Mouse (Mus musculus) limb, embryonic 10.5 days (tissue): ENCODE measurements around the gene R3hdm4. TPM values are rescaled to one million over a fixed set of nuclear protein-coding genes. Genes with fewer than 3 reads are reported as not detected.
A peak's percentile ranks its signal among the peaks of the same experiment; 100 is the strongest.

ENCODE experiments used
- DNase-seq: peaks from one replicate; pipeline ENCODE4 v3.0.0-alpha.2; 2017; ENCODE audit warnings: low spot score
- H3K27ac ChIP-seq: fragments of 300-500 bp; sonication (generic); 2 replicates; pipeline ENCODE4 v1.5.1; 2016; ENCODE audit warnings: mild to moderate bottlenecking
- H3K27me3 ChIP-seq: fragments of 300-500 bp; sonication (generic); 2 replicates; pipeline ENCODE4 v1.6.1; 2016; ENCODE audit warnings: low read depth, mild to moderate bottlenecking; ENCODE audit not compliant: poor library complexity, severe bottlenecking
- H3K36me3 ChIP-seq: fragments of 300-500 bp; sonication (generic); 2 replicates; pipeline ENCODE4 v1.6.1; 2016; ENCODE audit warnings: mild to moderate bottlenecking, moderate library complexity
- H3K4me1 ChIP-seq: fragments of 300-500 bp; sonication (generic); 2 replicates; pipeline ENCODE4 v1.6.1; 2016
- H3K4me3 ChIP-seq: fragments of 300-500 bp; sonication (generic); 2 replicates; pipeline ENCODE4 v1.5.1; 2016; ENCODE audit warnings: mild to moderate bottlenecking, moderate library complexity
- H3K9me3 ChIP-seq: fragments of 300-500 bp; sonication (generic); replicated peaks from 2 replicates; pipeline ENCODE4 v1.6.1; 2016; ENCODE audit warnings: mild to moderate bottlenecking
- WGBS: fragments of 180-500 bp; shearing (Covaris S2); methylation state at CpG from one replicate; pipeline ENCODE4 v1.1.7; 2016; 5-methylcytosine and 5-hydroxymethylcytosine counted together
- polyA plus RNA-seq: library from polyadenylated mRNA; unstranded; fragments of >200 nt; fragmentation: Nextera tagmentation; extraction: Ambion mirVana; gene quantifications from 2 replicates; pipeline ENCODE4 v1.2.1, GENCODE M21; 2016

R3hdm4 gene
- polyA plus RNA-seq, 1 experiment from 2014 or later = 143 TPM

DNA sequence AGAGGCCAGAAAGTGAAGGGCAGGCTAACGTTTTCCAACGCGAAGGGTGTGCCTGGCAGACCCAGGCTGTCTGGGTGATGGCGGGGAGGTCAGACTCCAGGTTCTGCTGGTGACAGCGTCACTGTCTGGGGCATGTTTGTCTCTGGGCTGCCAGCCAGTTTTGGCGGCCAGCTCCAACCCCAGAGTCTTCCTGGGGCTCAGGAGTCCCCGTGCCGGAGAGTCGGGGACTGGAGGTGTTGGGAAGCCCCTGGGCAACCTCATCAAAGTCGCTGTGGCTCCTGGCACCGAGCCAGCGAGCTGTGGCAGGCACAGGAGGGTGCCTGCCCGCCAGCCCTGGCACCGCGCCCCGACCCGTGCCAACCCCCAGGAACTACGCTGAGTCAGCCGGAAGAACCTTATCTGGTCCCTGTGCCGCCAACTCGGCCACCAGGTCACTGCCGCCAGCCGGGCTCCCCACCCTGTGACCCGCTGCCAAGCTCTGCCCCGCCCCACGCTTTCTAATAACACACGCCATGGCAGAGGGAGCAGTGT, 16.0 kb upstream of the R3hdm4 start:
- Histone ChIP-seq H3K27ac (peak overlapping the region; percentile 25; the same call in 1 of the 2 replicates), H3K9me3 (no peaks in the 10 kb centered on the region), H3K4me3 (no peak overlapping the region), H3K36me3 (peaks cover 100% of the 10 kb centered on the region), H3K27me3 (no peaks in the 10 kb centered on the region), H3K4me1 (peaks cover 91% of the 10 kb centered on the region)
- no peak for DNase-seq
- 86% methylated on average over 27 of the region's 27 CpGs for WGBS

DNA sequence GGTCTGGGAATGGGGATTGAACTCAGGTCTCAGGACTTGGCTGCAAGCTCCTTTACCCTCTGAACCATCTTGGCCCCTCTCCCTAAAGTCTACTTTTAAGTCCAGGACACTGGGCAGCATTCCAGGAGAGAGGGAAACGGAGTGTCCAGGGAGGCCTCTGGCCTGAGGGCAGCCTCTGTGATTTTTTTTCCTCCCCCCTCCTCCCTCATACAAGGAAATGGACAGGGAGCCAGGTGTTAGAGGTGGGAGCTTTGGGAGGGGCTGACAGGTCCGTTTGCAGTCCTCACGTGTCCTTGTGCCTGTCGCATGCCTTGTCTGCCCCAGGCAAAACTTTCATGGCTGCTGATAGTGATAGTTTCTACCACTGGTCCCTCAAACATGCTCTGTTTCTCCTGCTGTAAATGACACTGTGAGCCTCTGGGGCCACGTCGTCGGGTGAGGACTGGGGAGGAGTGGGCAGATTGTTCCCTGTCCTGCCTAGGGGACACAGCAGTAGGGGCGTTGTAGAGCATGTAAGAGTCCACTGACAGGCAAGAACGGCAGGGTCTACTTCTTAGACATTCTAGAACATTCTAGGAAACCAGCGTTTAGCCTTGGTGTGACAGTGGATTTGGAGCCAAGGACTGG, 15.4 kb upstream of the R3hdm4 start:
- DNase-seq = no peak
- H3K4me3 ChIP-seq = no peak overlapping the region
- 73% methylated on average over 10 of the region's 10 CpGs for WGBS
- H3K9me3 ChIP-seq = no peaks in the 10 kb centered on the region
- peaks cover 97% of the 10 kb centered on the region for H3K4me1 ChIP-seq
- H3K27me3 ChIP-seq = no peaks in the 10 kb centered on the region
- peaks cover 100% of the 10 kb centered on the region for H3K36me3 ChIP-seq
- 0 out of 2 replicates have a peak overlapping the region, but pooled peaks have one; percentile 25 for H3K27ac ChIP-seq

DNA sequence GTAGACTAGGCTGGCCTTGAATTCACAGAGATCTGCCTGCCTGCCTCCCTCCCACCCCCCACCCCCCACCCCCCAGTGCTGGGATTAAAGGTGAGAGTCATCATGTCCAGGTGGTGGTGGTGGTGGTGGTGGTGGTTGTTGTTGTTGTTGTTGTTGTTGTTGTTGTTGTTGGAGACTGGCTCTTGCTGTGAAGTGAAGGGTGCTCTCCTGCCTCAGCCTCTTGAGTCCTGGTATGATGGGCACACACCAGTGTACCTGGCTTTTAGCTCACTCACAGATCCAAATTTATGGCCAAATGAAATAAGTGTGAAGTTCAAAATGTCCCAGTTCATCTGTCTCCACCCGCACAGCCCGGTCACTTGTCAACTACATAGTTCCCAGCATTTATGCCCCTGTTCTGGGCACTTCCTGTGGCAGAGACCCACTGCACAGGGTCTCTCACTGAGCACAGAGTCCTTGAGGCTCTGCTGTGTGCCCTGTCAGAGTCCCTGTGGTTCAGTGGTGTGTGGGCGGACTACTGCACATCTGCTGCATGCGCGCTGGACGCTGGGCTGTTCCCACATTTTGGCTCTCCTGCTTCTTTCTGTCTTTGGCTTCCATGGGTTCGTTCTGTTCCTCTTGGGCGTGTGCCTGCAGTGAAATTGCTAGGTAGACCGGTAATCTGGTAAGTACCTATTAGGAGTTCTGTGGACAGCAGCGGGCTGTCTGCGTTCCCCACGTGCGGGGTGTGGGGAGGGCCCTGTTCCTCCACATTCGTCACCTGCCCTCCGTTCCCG, 14.0 kb upstream of the R3hdm4 start:
- H3K27ac ChIP-seq = peak overlapping the region; percentile 95; the same call in 1 of the 2 replicates

DNA sequence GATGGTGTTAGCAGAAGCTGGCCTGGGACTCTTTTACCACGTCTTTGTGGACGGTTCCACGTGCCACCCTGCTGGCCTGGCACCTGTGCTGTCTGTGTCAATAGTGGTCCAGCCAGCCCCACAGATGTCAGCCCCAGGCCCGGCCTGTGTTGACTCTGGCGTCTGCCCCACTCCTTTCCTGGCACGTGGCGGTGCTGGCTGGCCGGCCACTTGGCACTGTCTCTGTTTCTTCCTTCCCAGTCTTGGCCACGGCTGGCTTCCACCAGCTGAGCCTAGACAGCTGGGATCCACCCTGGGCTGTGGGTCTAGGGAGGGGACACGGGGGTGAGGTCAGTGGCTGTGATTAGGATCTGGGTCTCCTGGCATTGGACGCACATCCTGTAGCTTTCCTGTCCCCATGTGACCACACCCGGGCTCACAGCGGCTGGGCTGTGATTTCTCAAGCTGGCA, 13.3 kb upstream of the R3hdm4 start:
- Histone ChIP-seq H3K27me3 (no peaks in the 10 kb centered on the region), H3K4me3 (peak overlapping the region; percentile 14; the same call in 1 of the 2 replicates), H3K27ac (peak overlapping the region; percentile 95), H3K36me3 (peaks cover 96% of the 10 kb centered on the region), H3K4me1 (peaks cover 99% of the 10 kb centered on the region), H3K9me3 (no peaks in the 10 kb centered on the region)
- 82% methylated on average over 13 of the region's 13 CpGs for WGBS
- no peak for DNase-seq

More for the DNA sequence above, 14.0 kb upstream of the R3hdm4 start:
- Histone ChIP-seq H3K4me3 (no peak overlapping the region; the same call in 1 of the 2 replicates), H3K27me3 (no peaks in the 10 kb centered on the region), H3K36me3 (peaks cover 100% of the 10 kb centered on the region), H3K4me1 (peaks cover 98% of the 10 kb centered on the region), H3K9me3 (no peaks in the 10 kb centered on the region)
- WGBS = 90% methylated on average over 16 of the region's 16 CpGs
- no peak for DNase-seq

DNA sequence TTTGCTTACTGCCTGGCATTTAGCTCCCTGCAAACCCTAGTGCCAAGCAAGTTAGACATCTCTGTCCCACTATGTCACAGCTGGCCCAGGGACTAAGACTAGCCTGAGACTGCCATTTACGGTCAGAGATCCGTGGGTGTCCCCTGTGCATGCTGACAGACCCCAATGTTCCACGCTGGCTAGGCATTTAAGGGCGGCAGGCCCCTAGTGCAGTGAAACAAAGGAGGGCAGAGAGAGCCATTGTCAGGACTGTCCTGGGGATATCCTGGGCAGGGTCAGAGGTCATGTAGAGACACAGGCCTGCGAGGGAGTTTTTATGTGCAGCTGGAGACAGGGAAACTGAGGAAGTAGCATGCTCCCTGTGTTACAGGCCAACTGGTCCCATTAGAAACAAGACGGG, 12.9 kb upstream of the R3hdm4 start:
- Histone ChIP-seq H3K4me3 (peak overlapping the region; percentile 14; the same call in 1 of the 2 replicates), H3K27ac (peak overlapping the region; percentile 95), H3K27me3 (no peaks in the 10 kb centered on the region), H3K4me1 (peaks cover 99% of the 10 kb centered on the region), H3K36me3 (peaks cover 92% of the 10 kb centered on the region), H3K9me3 (no peaks in the 10 kb centered on the region)
- 76% methylated on average over 6 of the region's 6 CpGs for WGBS
- no peak for DNase-seq

DNA sequence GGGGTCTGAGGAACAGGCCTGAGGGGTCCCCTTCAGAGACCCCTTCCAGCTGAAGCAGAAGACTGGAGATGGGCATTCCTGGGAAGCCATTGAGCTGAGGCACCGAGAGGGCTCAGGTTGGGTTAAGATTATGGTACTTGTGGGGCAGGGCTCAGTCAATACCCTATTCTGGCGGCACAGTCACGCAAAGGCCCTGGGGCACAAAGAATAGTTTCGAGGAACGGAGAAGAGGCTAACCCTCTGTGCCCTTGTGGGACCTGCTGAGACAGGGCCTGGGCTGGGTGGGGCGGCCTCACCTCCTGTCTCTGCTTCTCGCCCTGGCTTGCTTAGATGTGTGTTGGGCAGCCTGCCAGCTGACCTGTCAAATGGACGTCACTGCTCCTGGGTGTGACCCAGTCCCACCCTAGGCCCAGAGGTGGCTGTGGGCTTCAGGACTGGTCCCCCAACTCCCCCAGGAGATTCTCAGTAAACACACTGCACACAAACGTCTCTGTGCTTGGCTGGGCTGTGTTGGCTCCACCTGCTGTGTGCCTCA, 12.2 kb upstream of the R3hdm4 start:
- 54% methylated on average over 9 of the region's 9 CpGs for WGBS
- no peak for DNase-seq
- Histone ChIP-seq H3K36me3 (peaks cover 86% of the 10 kb centered on the region), H3K4me1 (peaks cover 100% of the 10 kb centered on the region), H3K27me3 (no peaks in the 10 kb centered on the region), H3K4me3 (peak overlapping the region; percentile 34), H3K9me3 (no peaks in the 10 kb centered on the region), H3K27ac (peak overlapping the region; percentile 95)

DNA sequence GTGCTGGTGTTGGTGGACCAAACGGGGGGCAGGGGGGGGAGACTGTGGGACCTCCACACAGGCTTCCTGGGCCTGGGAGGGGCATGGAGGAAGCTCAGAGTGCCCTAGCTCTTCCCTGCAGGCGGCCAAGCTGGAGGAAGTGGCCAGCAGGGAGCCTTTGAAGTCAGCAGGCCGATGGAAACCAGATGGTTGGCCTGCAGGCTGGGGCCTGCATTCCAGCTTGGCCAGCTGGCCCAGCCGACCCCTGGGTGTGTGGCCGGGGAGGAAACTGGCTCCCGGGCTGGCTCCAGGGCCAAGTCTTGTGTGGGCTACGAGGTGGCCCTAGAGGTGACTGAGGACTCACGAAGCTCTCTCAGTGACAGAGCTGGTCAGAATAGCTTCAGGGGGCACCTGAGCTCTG, 11.7 kb upstream of the R3hdm4 start:
- peak; percentile 88 for DNase-seq
- Histone ChIP-seq H3K27ac (peak overlapping the region; percentile 95), H3K9me3 (no peaks in the 10 kb centered on the region), H3K27me3 (no peaks in the 10 kb centered on the region), H3K4me3 (peak overlapping the region; percentile 34), H3K36me3 (peaks cover 81% of the 10 kb centered on the region), H3K4me1 (peaks cover 96% of the 10 kb centered on the region)
- 5% methylated on average over 8 of the region's 8 CpGs for WGBS

DNA sequence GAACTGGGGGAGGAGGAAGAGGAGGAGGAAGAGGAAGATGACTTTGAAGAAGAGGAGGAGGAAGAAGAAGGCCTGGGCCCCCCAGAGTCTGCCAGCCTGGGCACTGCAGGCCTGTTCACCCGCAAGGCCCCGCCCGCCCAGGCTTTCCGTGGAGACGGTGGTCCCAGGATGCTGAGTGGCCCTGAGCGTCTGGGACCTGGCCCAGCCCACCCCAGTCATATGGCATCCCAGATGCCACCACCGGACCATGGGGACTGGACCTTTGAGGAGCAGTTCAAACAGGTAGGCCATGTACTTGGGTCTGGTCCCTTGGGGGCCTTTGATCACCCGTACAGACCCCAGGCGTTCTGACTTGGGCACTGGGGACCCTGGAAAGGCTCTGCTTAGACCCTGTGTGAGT, 10.8 kb upstream of the R3hdm4 start:
- no peak for DNase-seq
- H3K27me3 ChIP-seq = no peaks in the 10 kb centered on the region
- 82% methylated on average over 9 of the region's 9 CpGs for WGBS
- H3K4me3 ChIP-seq = peak overlapping the region; percentile 34; the same call in 1 of the 2 replicates
- peaks cover 87% of the 10 kb centered on the region for H3K4me1 ChIP-seq
- no peaks in the 10 kb centered on the region for H3K9me3 ChIP-seq
- peak overlapping the region; percentile 95 for H3K27ac ChIP-seq
- H3K36me3 ChIP-seq = peaks cover 71% of the 10 kb centered on the region

DNA sequence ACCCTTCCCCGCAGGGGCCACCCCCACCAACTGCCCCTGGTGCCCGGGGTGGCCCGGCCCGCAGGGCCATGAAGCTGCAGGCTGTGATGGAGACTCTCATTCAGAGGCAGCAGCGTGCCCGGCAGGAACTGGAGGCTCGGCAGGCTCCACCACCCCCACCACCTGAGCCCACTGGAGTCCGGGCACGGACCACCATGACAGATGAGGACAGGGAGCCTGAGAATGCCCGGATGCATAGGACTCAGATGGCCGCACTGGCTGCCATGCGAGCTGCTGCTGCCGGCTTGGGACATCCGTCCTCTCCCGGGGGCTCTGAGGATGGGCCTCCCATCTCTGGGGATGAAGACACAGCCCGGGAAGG, 9.8 kb upstream of the R3hdm4 start:
- H3K27ac ChIP-seq = peak overlapping the region; percentile 95
- H3K36me3 ChIP-seq = peaks cover 61% of the 10 kb centered on the region
- WGBS = 88% methylated on average over 16 of the region's 16 CpGs

DNA sequence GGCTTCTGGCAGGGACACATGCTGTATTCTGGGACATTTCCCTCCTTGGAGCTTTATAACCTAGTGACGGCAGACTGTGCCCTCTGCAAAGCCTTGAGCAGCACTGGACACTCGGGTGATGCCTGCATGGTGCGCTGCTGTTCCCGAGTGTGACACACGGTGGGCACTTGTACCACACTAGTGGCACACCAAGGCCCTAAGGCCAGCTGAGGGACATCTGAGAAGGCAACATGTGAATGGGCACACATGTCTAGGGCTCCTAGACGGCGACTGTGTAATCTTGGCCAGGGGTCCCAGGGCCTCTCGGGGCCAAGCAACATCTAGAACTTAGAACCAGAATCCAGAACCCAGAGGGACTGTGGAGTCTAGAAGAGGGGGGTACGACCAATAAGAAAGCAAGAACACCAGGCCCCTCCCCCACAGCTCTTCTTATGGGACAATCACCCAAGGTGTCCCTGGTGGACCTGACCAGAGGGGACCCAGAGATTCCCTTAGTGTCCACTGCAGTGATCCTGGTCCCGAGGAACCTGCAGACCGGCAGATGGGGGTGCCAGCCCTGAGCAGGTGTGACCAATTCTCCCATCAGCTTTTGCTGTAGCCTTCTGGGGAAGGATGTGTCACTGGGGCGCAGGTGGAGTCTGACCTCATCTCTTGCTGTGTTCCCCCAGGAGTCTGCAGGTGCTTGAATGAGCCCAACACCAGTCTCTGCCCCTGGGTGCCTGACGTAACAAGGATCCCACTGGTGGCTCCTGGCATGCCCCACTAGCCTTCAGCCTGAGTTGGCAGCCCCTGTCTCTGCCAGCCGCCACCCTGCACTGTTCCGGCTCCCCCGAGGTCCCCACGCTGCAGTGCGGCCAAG, 9.2 kb upstream of the R3hdm4 start:
- no peak for DNase-seq
- H3K9me3 ChIP-seq = no peaks in the 10 kb centered on the region
- peak overlapping the region; percentile 76 for H3K4me3 ChIP-seq
- H3K4me1 ChIP-seq = peaks cover 84% of the 10 kb centered on the region
- peak overlapping the region; percentile 95 for H3K27ac ChIP-seq
- WGBS = 91% methylated on average over 18 of the region's 18 CpGs
- H3K27me3 ChIP-seq = no peaks in the 10 kb centered on the region
- peaks cover 55% of the 10 kb centered on the region for H3K36me3 ChIP-seq

More for the DNA sequence above, 9.8 kb upstream of the R3hdm4 start:
- H3K9me3 ChIP-seq = no peaks in the 10 kb centered on the region
- H3K4me3 ChIP-seq = peak overlapping the region; percentile 76
- H3K27me3 ChIP-seq = no peaks in the 10 kb centered on the region
- DNase-seq = no peak
- H3K4me1 ChIP-seq = peaks cover 86% of the 10 kb centered on the region

DNA sequence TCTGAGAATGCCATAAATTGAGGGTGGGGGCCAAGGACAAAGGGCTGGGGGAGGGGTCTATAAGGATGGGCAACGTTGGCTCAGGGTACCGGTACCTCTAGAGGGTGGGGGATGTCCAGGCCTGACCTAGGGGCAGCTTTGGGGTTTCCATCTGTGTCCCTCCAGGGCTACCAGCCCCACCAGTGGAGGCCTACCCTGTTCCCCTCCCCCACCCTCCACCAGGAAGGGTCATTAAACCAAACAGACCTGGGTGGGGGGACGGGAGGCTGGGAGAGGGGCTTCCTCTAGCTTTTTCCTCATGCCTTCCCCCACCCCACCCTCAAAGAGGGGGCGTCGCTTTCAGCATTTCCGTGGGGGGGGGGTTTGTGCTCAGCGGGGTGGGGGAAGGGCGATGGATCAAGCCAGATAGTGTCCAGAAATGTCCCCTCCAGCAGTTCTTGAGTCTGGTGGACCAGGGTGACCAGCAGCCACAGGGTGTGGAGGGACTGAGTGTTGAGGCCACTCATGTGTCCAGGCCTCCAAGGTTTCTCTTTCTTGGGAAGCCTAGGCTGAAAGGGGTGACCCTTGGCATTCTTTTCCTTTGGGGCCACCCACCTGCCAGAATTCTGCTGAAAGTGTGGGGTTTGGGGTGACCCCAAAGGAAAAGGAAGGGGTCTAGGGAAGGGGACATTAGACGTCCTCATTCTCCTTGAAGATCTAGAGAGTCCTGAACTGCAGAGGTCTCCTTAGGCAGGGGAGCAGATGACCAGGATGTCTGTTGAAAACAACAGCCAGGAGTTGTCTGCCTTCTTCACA, 8.1 kb upstream of the R3hdm4 start:
- peak; percentile 58 for DNase-seq
- peak overlapping the region; percentile 95 for H3K27ac ChIP-seq
- H3K9me3 ChIP-seq = no peaks in the 10 kb centered on the region
- 7% methylated on average over 9 of the region's 9 CpGs for WGBS
- H3K4me1 ChIP-seq = peaks cover 73% of the 10 kb centered on the region
- H3K4me3 ChIP-seq = peak overlapping the region; percentile 76
- H3K27me3 ChIP-seq = peaks cover 2% of the 10 kb centered on the region
- H3K36me3 ChIP-seq = peaks cover 44% of the 10 kb centered on the region
